In genomic region chr2:7056401-7056800, GRCm38 (mm10) we compare ENCODE assay signal across 21 mouse cellular contexts.
DNase-seq lines count a peak whose midpoint lies in the region; ATAC-seq and TF ChIP-seq lines count a peak whose summit lies in the region.
"Had no signal": no experiment of that assay in that cellular context is flagged by ENCODE, and none has a peak within 500 bp of the region (broad histone marks: within the 10 kb centered on the region; RNA-seq: fewer than 3 reads in every experiment).

No protein-coding gene starts in this region.

- no peaks in the 10 kb centered on the region for H3K9me3 ChIP-seq in forebrain, embryonic 16.5 days (ENCODE audit: control insufficient read depth, low read length)
- H3K9me3 ChIP-seq in forebrain, embryonic 10.5 days, result no peaks in the 10 kb centered on the region
- H3K9me3 ChIP-seq in limb, embryonic 12.5 days, result no peaks in the 10 kb centered on the region
- no peaks in the 10 kb centered on the region for H3K9me3 ChIP-seq in limb, embryonic 10.5 days (replicated peaks)
- H3K9me3 ChIP-seq in limb, embryonic 13.5 days, result no peaks in the 10 kb centered on the region
- H3K9me3 ChIP-seq: embryonic facial prominence, embryonic 15.5 days; heart, embryonic 15.5 days; kidney, embryonic 15.5 days; liver, embryonic 15.5 days; neural tube, embryonic 13.5 days had no signal

- in situ Hi-C loops in Patski (cut with MboI; ENCODE audit: low pct_unique_long_range_greater_than_20kb), result no loop called here

- WGBS in forebrain, embryonic 16.5 days, result 29% methylated on average over 4 of the region's 4 CpGs
- WGBS in forebrain, embryonic 10.5 days, result 85% methylated on average over 4 of the region's 4 CpGs
- 72% methylated on average over 4 of the region's 4 CpGs for WGBS in limb, embryonic 12.5 days
- 94% methylated on average over 4 of the region's 4 CpGs for WGBS in limb, embryonic 10.5 days
- 57% methylated on average over 4 of the region's 4 CpGs for WGBS in limb, embryonic 13.5 days

- TF ChIP-seq CTCF in Patski (IDR thresholded peaks at IDR 0.05), result no peak

- no peak overlapping the region for H3K4me2 ChIP-seq in forebrain, embryonic 16.5 days (ENCODE audit: low read length)
- H3K4me2 ChIP-seq in limb, embryonic 12.5 days, result no peak overlapping the region
- H3K4me2 ChIP-seq in limb, embryonic 13.5 days (replicated peaks), result no peak overlapping the region
- H3K4me2 ChIP-seq: embryonic facial prominence, embryonic 15.5 days; heart, embryonic 15.5 days; kidney, embryonic 15.5 days; liver, embryonic 15.5 days; neural tube, embryonic 13.5 days had no signal

- ATAC-seq in forebrain, embryonic 16.5 days, result peak; percentile 12; the same call in 1 of the 2 replicates
- 0 out of 2 replicates have a peak, but pooled peaks have one; percentile 26 for ATAC-seq in limb, embryonic 12.5 days (ENCODE audit: insufficient number of reproducible peaks, insufficient read depth, low FRiP score, low TSS enrichment, low read depth)
- peak; percentile 87 for ATAC-seq in Patski
- ATAC-seq in limb, embryonic 13.5 days (ENCODE audit: low FRiP score, low read depth), result peak; percentile 20; the same call in 1 of the 2 replicates
- no peak for ATAC-seq in erythroblast, adult 5-6 weeks (replicated peaks; ENCODE audit: low FRiP score, poor library complexity, severe bottlenecking)
- ATAC-seq: hindbrain, embryonic 16.5 days; intestine, embryonic 16.5 days had no signal

- peaks cover 18% of the 10 kb centered on the region for H3K4me1 ChIP-seq in forebrain, embryonic 16.5 days (replicated peaks; ENCODE audit: control insufficient read depth, insufficient read depth, low read length)
- 0 out of 2 replicates have a peak, but pooled peaks cover 6% of the 10 kb centered on the region for H3K4me1 ChIP-seq in forebrain, embryonic 10.5 days
- H3K4me1 ChIP-seq in limb, embryonic 12.5 days (replicated peaks), result 0 out of 2 replicates have a peak, but pooled peaks cover 4% of the 10 kb centered on the region
- no peaks in the 10 kb centered on the region; the same call in 1 of the 2 replicates for H3K4me1 ChIP-seq in limb, embryonic 10.5 days
- peaks cover 14% of the 10 kb centered on the region for H3K4me1 ChIP-seq in limb, embryonic 13.5 days
- H3K4me1 ChIP-seq: liver, embryonic 15.5 days had no signal

- H3K9ac ChIP-seq in forebrain, embryonic 16.5 days (replicated peaks; ENCODE audit: low read depth, low read length), result no peak overlapping the region
- no peak overlapping the region for H3K9ac ChIP-seq in limb, embryonic 12.5 days (replicated peaks)
- H3K9ac ChIP-seq in limb, embryonic 13.5 days, result no peak overlapping the region
- H3K9ac ChIP-seq: embryonic facial prominence, embryonic 15.5 days; heart, embryonic 15.5 days; kidney, embryonic 15.5 days; liver, embryonic 15.5 days; neural tube, embryonic 13.5 days had no signal

- H3K27ac ChIP-seq in forebrain, embryonic 16.5 days (ENCODE audit: low read length), result no peak overlapping the region
- H3K27ac ChIP-seq in forebrain, embryonic 10.5 days, result no peak overlapping the region
- H3K27ac ChIP-seq in limb, embryonic 12.5 days, result no peak overlapping the region
- no peak overlapping the region for H3K27ac ChIP-seq in limb, embryonic 10.5 days
- no peak overlapping the region for H3K27ac ChIP-seq in limb, embryonic 13.5 days
- H3K27ac ChIP-seq: embryonic facial prominence, embryonic 15.5 days; heart, embryonic 15.5 days; kidney, embryonic 15.5 days; liver, embryonic 15.5 days; neural tube, embryonic 13.5 days; stomach, postnatal 0 days had no signal

- H3K4me3 ChIP-seq in forebrain, embryonic 16.5 days (replicated peaks; ENCODE audit: low read length), result no peak overlapping the region
- H3K4me3 ChIP-seq in forebrain, embryonic 10.5 days, result no peak overlapping the region
- no peak overlapping the region for H3K4me3 ChIP-seq in limb, embryonic 12.5 days (replicated peaks)
- no peak overlapping the region for H3K4me3 ChIP-seq in limb, embryonic 10.5 days
- H3K4me3 ChIP-seq in limb, embryonic 13.5 days, result no peak overlapping the region
- H3K4me3 ChIP-seq: embryonic facial prominence, embryonic 15.5 days; heart, embryonic 15.5 days; kidney, embryonic 15.5 days; liver, embryonic 15.5 days; neural tube, embryonic 13.5 days had no signal

- CTCF ChIA-PET in Patski (lab: Charles Lee), result interaction anchor here (1.0 to 2.1 kb wide), 5 partner anchors 9 to 152 kb away, joined by 3 to 7 read pairs (median 3); no protein-coding TSS in a partner anchor

- POLR2A ChIA-PET in Patski (lab: Charles Lee), result interaction anchor here (1.2 to 1.3 kb wide), 2 partner anchors 13 to 16 kb away, joined by 3 to 4 read pairs; no protein-coding TSS in a partner anchor

- H3K36me3 ChIP-seq in forebrain, embryonic 16.5 days (ENCODE audit: control insufficient read depth, insufficient read depth), result no peaks in the 10 kb centered on the region
- no peaks in the 10 kb centered on the region for H3K36me3 ChIP-seq in forebrain, embryonic 10.5 days (replicated peaks)
- no peaks in the 10 kb centered on the region for H3K36me3 ChIP-seq in limb, embryonic 12.5 days
- no peaks in the 10 kb centered on the region for H3K36me3 ChIP-seq in limb, embryonic 10.5 days
- no peaks in the 10 kb centered on the region for H3K36me3 ChIP-seq in limb, embryonic 13.5 days
- H3K36me3 ChIP-seq: embryonic facial prominence, embryonic 15.5 days; heart, embryonic 15.5 days; kidney, embryonic 15.5 days; liver, embryonic 15.5 days; neural tube, embryonic 13.5 days had no signal

- no peaks in the 10 kb centered on the region for H3K27me3 ChIP-seq in forebrain, embryonic 16.5 days (replicated peaks; ENCODE audit: control insufficient read depth, insufficient read depth, low read length)
- no peaks in the 10 kb centered on the region for H3K27me3 ChIP-seq in forebrain, embryonic 10.5 days (ENCODE audit: poor library complexity, severe bottlenecking)
- no peaks in the 10 kb centered on the region for H3K27me3 ChIP-seq in limb, embryonic 12.5 days
- no peaks in the 10 kb centered on the region for H3K27me3 ChIP-seq in limb, embryonic 10.5 days (ENCODE audit: low read depth, poor library complexity, severe bottlenecking)
- H3K27me3 ChIP-seq in Patski, result no peaks in the 10 kb centered on the region
- no peaks in the 10 kb centered on the region for H3K27me3 ChIP-seq in limb, embryonic 13.5 days
- H3K27me3 ChIP-seq: CH12.LX; embryonic facial prominence, embryonic 15.5 days; heart, embryonic 15.5 days; kidney, embryonic 15.5 days; liver, embryonic 15.5 days; neural tube, embryonic 13.5 days had no signal

- DNase-seq in forebrain, embryonic 10.5 days (ENCODE audit: extremely low spot score, low spot score), result no peak
- no peak for DNase-seq in limb, embryonic 10.5 days (ENCODE audit: low spot score)
- DNase-seq in Patski (ENCODE audit: low read depth, low spot score), result peak; percentile 51
- DNase-seq in thymus, adult 18-20 months, result no peak
- DNase-seq: adrenal gland, adult 2 months; cerebellum, adult 9-11 months; left cerebral cortex, postnatal 4 days; midbrain, embryonic 14.5 days had no signal
